Mouse (Mus musculus): Measurements from ENCODE around the gene Uncx.

Uncx gene

GRCm38 (mm10) chr5:139542556-139542955, 738 bp upstream of the Uncx start:
- in situ Hi-C loops (cut with MboI): no loop called here

GRCm38 (mm10) chr5:139543650-139544270, 466 bp downstream of the Uncx start:
- in situ Hi-C loops (cut with MboI): no loop called here

GRCm38 (mm10) chr5:139544271-139545135, 1.2 kb downstream of the Uncx start:
- in situ Hi-C loops (cut with MboI): no loop called here

GRCm38 (mm10) chr5:139545221-139545620, 1.9 kb downstream of the Uncx start:
- in situ Hi-C loops (cut with MboI): no loop called here

- in situ Hi-C loops (cut with MboI): no loop called here
These were observed 2.5 kb downstream of the Uncx start for GRCm38 (mm10) chr5:139545673-139546335.

- in situ Hi-C loops (cut with MboI): no loop called here
These were observed 3.1 kb downstream of the Uncx start for GRCm38 (mm10) chr5:139546336-139546770.

- in situ Hi-C loops (cut with MboI): no loop called here
These were observed 3.6 kb downstream of the Uncx start for GRCm38 (mm10) chr5:139546771-139547420.

GRCm38 (mm10) chr5:139547421-139547931, 4.2 kb downstream of the Uncx start:
- in situ Hi-C loops (cut with MboI): no loop called here

- in situ Hi-C loops (cut with MboI): no loop called here
These were observed 10.4 kb downstream of the Uncx start for GRCm38 (mm10) chr5:139553446-139554273.

- in situ Hi-C loops (cut with MboI): no loop called here
These were observed 11.4 kb downstream of the Uncx start for GRCm38 (mm10) chr5:139554478-139555335.

- in situ Hi-C loops (cut with MboI): no loop called here
These were observed 12.3 kb downstream of the Uncx start for GRCm38 (mm10) chr5:139555476-139556115.

GRCm38 (mm10) chr5:139556116-139556678, 12.9 kb downstream of the Uncx start:
- in situ Hi-C loops (cut with MboI): no loop called here

- in situ Hi-C loops (cut with MboI): no loop called here
These were observed 13.8 kb downstream of the Uncx start for GRCm38 (mm10) chr5:139557079-139557478.

- in situ Hi-C loops (cut with MboI): no loop called here
These were observed 14.5 kb downstream of the Uncx start for GRCm38 (mm10) chr5:139557531-139558467.

- in situ Hi-C loops (cut with MboI): no loop called here
These were observed 15.1 kb downstream of the Uncx start for GRCm38 (mm10) chr5:139558468-139558804.

GRCm38 (mm10) chr5:139558917-139559660, 15.8 kb downstream of the Uncx start:
- in situ Hi-C loops (cut with MboI): no loop called here

- in situ Hi-C loops (cut with MboI): no loop called here
These were observed 16.5 kb downstream of the Uncx start for GRCm38 (mm10) chr5:139559782-139560181.
